Mouse (Mus musculus): Measurements from ENCODE around the gene Cebpg. TPM values are rescaled to one million over a fixed set of nuclear protein-coding genes. Genes with fewer than 3 reads are reported as not detected.

Gene Cebpg
- polyA plus RNA-seq, 1 experiment from 2014 or later, result 28.3 TPM

GRCm38 (mm10) chr7:35015252-35015651 lies 41.1 kb downstream of the Cebpg start:
- Histone ChIP-seq H3K9me3 (ENCODE audit: control insufficient read depth, low read length) (no peaks in the 10 kb centered on the region), H3K4me3 (replicated peaks; ENCODE audit: low read length) (no peak overlapping the region), H3K27ac (no peak overlapping the region), H3K4me1 (replicated peaks; ENCODE audit: control insufficient read depth, insufficient read depth, low read length) (peaks cover 6% of the 10 kb centered on the region; the same call in 1 of the 2 replicates), H3K9ac (no peak overlapping the region), H3K4me2 (replicated peaks) (no peak overlapping the region), H3K27me3 (ENCODE audit: control insufficient read depth, insufficient read depth, low read length) (no peaks in the 10 kb centered on the region), H3K36me3 (replicated peaks; ENCODE audit: control insufficient read depth, insufficient read depth) (no peaks in the 10 kb centered on the region)
- 60% methylated on average over 2 of the region's 2 CpGs for WGBS
- no peak for DNase-seq (ENCODE audit: low spot score)
- no peak for ATAC-seq (ENCODE audit: low FRiP score)

- Histone ChIP-seq H3K27ac (no peak overlapping the region), H3K9ac (no peak overlapping the region), H3K4me2 (replicated peaks) (no peak overlapping the region), H3K9me3 (ENCODE audit: control insufficient read depth, low read length) (no peaks in the 10 kb centered on the region), H3K36me3 (replicated peaks; ENCODE audit: control insufficient read depth, insufficient read depth) (no peaks in the 10 kb centered on the region), H3K4me3 (replicated peaks; ENCODE audit: low read length) (no peak overlapping the region), H3K4me1 (replicated peaks; ENCODE audit: control insufficient read depth, insufficient read depth, low read length) (peaks cover 6% of the 10 kb centered on the region; the same call in 1 of the 2 replicates), H3K27me3 (ENCODE audit: control insufficient read depth, insufficient read depth, low read length) (no peaks in the 10 kb centered on the region)
- ATAC-seq (ENCODE audit: low FRiP score) (peak; percentile 60; the same call in 1 of the 2 replicates), DNase-seq (ENCODE audit: low spot score) (peak; percentile 52)
- WGBS, result 31% methylated on average over 9 of the region's 9 CpGs
These were observed 43.1 kb downstream of the Cebpg start for GRCm38 (mm10) chr7:35013228-35013627.

- no peaks in the 10 kb centered on the region for H3K27me3 ChIP-seq (ENCODE audit: control insufficient read depth, insufficient read depth, low read length)
- no peak overlapping the region for H3K4me3 ChIP-seq (replicated peaks; ENCODE audit: low read length)
- ATAC-seq (ENCODE audit: low FRiP score) (no peak), DNase-seq (ENCODE audit: low spot score) (no peak)
- H3K27ac ChIP-seq, result no peak overlapping the region
- no peaks in the 10 kb centered on the region for H3K36me3 ChIP-seq (replicated peaks; ENCODE audit: control insufficient read depth, insufficient read depth)
- H3K4me2 ChIP-seq (replicated peaks), result no peak overlapping the region
- H3K4me1 ChIP-seq (replicated peaks; ENCODE audit: control insufficient read depth, insufficient read depth, low read length), result no peaks in the 10 kb centered on the region; the same call in 1 of the 2 replicates
- WGBS, result 86% methylated on average over 7 of the region's 7 CpGs
- H3K9me3 ChIP-seq (ENCODE audit: control insufficient read depth, low read length), result no peaks in the 10 kb centered on the region
- no peak overlapping the region for H3K9ac ChIP-seq
These were observed 49.7 kb downstream of the Cebpg start for GRCm38 (mm10) chr7:35006661-35007060.

- no peak overlapping the region for H3K27ac ChIP-seq
- H3K9me3 ChIP-seq (ENCODE audit: control insufficient read depth, low read length), result no peaks in the 10 kb centered on the region
- no peak overlapping the region for H3K4me3 ChIP-seq (replicated peaks; ENCODE audit: low read length)
- H3K27me3 ChIP-seq (ENCODE audit: control insufficient read depth, insufficient read depth, low read length), result no peaks in the 10 kb centered on the region
- no peaks in the 10 kb centered on the region; the same call in 1 of the 2 replicates for H3K4me1 ChIP-seq (replicated peaks; ENCODE audit: control insufficient read depth, insufficient read depth, low read length)
- 60% methylated on average over 7 of the region's 7 CpGs for WGBS
- ATAC-seq (ENCODE audit: low FRiP score) (0 out of 2 replicates have a peak, but pooled peaks have one; percentile 44), DNase-seq (ENCODE audit: low spot score) (no peak)
- no peak overlapping the region for H3K4me2 ChIP-seq (replicated peaks)
- H3K36me3 ChIP-seq (replicated peaks; ENCODE audit: control insufficient read depth, insufficient read depth), result no peaks in the 10 kb centered on the region
- H3K9ac ChIP-seq, result no peak overlapping the region
These were observed 53.1 kb downstream of the Cebpg start for GRCm38 (mm10) chr7:35003171-35003737.

- no peak overlapping the region for H3K4me2 ChIP-seq (replicated peaks)
- H3K9me3 ChIP-seq (ENCODE audit: control insufficient read depth, low read length), result no peaks in the 10 kb centered on the region
- no peaks in the 10 kb centered on the region for H3K27me3 ChIP-seq (ENCODE audit: control insufficient read depth, insufficient read depth, low read length)
- ATAC-seq (ENCODE audit: low FRiP score) (no peak), DNase-seq (ENCODE audit: low spot score) (peak; percentile 67)
- no peaks in the 10 kb centered on the region for H3K36me3 ChIP-seq (replicated peaks; ENCODE audit: control insufficient read depth, insufficient read depth)
- H3K4me1 ChIP-seq (replicated peaks; ENCODE audit: control insufficient read depth, insufficient read depth, low read length), result no peaks in the 10 kb centered on the region; the same call in 1 of the 2 replicates
- 32% methylated on average over 6 of the region's 6 CpGs for WGBS
- H3K9ac ChIP-seq, result no peak overlapping the region
- no peak overlapping the region for H3K4me3 ChIP-seq (replicated peaks; ENCODE audit: low read length)
- H3K27ac ChIP-seq, result no peak overlapping the region
These were observed 55.5 kb downstream of the Cebpg start for GRCm38 (mm10) chr7:35000839-35001238.

Small RNAs within 50 kb of the gene (microRNA-seq; reads per million reads assigned to microRNA genes)
- gene Gm25033, result not detected

Other genes with a start within 250 kb of the Cebpg start
- 8.5 and 10.4 TPM in 2 replicates for gene Chst8, start 243.9 kb downstream of the Cebpg start, polyA plus RNA-seq (2014; fragmentation: Nextera tagmentation; extraction: Ambion mirVana)
- 63.8 and 68.2 TPM in 2 replicates for gene Pepd, start 144.2 kb downstream of the Cebpg start, polyA plus RNA-seq (2014; fragmentation: Nextera tagmentation; extraction: Ambion mirVana)
- gene Cebpa, start 62.7 kb upstream of the Cebpg start, polyA plus RNA-seq (2014; fragmentation: Nextera tagmentation; extraction: Ambion mirVana), result 0.82 and 1.0 TPM in 2 replicates
- 18.7 and 21.2 TPM in 2 replicates for gene Slc7a10, start 129.8 kb upstream of the Cebpg start, polyA plus RNA-seq (2014; fragmentation: Nextera tagmentation; extraction: Ambion mirVana)
- gene Lrp3, start 158.9 kb upstream of the Cebpg start, polyA plus RNA-seq (2014; fragmentation: Nextera tagmentation; extraction: Ambion mirVana), result 25.1 and 27.3 TPM in 2 replicates

Data from hindbrain, embryonic 14.5 days (tissue).